Mouse (Mus musculus): ENCODE results near the gene Ppp2r5a. TPM values are rescaled to one million over a fixed set of nuclear protein-coding genes. Genes with fewer than 3 reads are reported as not detected.

Gene Ppp2r5a
- polyA plus RNA-seq (2015; fragmentation: Nextera tagmentation; extraction: Ambion mirVana) = 13.6 and 15.6 TPM in 2 replicates

DNA sequence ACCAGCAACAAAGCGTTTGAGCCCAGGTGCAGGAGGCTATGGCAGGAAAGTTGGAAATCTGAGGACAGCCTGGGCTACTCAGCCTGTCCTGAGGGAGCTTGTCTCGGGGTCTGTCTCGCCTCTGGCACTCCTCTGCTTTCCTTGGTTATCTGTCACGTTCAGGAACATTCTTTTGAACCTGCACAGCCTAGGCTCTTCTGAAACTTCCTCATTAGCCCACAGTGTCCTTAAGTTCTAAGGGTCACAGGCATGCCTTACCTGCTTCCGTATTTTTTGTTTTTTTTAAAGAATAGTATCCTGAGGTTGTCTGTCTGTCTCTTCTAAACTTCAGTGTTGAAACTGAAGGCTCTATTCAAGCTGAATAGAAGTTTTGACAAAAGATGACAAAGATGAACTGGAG, at the start of gene Ppp2r5a:
Ppp2r5a (minus strand) TSS at position 199 of the 400 bp plus-strand sequence.
- ATAC-seq (ENCODE audit: low read depth) (no peak), DNase-seq (no peak)
- H3K4me3 ChIP-seq (replicated peaks) = no peak within 1 kb of the TSS
- H3K36me3 ChIP-seq = no peaks in the 10 kb centered on the region
- no peaks in the 10 kb centered on the region for H3K27me3 ChIP-seq
- H3K27ac ChIP-seq = no peak within 1 kb of the TSS
- peaks cover 4% of the 10 kb centered on the region for H3K4me1 ChIP-seq (replicated peaks)
- no peak within 1 kb of the TSS for H3K4me2 ChIP-seq
- WGBS (ENCODE audit: insufficient replicate concordance) = 26% methylated on average over 5 of the region's 5 CpGs
- H3K9me3 ChIP-seq (replicated peaks) = no peaks in the 10 kb centered on the region
- no peak within 1 kb of the TSS for H3K9ac ChIP-seq

DNA sequence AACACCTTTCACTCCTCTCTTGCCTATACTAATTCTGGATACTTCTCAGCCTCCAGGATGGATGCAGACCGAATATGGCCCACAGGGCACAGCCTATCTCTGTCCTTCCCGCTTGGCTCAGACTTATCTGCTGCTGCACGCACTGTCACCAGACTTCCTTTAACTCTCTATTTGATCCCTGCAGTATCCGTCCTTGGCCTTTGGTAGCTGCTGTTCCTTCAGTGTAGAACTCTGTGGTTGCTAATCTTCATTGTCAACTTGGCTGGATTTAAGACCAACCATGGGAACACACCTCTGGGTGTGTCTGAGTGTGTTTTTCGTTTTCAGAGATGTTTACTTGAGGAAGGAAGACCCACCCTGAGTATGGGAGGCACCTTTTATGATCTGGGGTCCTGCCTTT, 47.5 kb upstream of the Ppp2r5a start:
- Histone ChIP-seq H3K27me3 (no peaks in the 10 kb centered on the region), H3K9me3 (replicated peaks) (no peaks in the 10 kb centered on the region), H3K4me2 (peak overlapping the region; percentile 20), H3K4me3 (replicated peaks) (no peak overlapping the region), H3K36me3 (no peaks in the 10 kb centered on the region), H3K4me1 (replicated peaks) (peaks cover 58% of the 10 kb centered on the region), H3K9ac (no peak overlapping the region), H3K27ac (peak overlapping the region; percentile 50; the same call in 1 of the 2 replicates)
- 8% methylated on average over 5 of the region's 5 CpGs for WGBS (ENCODE audit: insufficient replicate concordance)
- peak; percentile 38 for DNase-seq
- peak; percentile 82 for ATAC-seq (ENCODE audit: low read depth)

GRCm38 (mm10) chr1:191449537-191449936, 46.5 kb upstream of the Ppp2r5a start:
- no peak for DNase-seq
- Histone ChIP-seq H3K9me3 (replicated peaks) (no peaks in the 10 kb centered on the region), H3K9ac (no peak overlapping the region), H3K4me1 (replicated peaks) (peaks cover 68% of the 10 kb centered on the region), H3K4me3 (replicated peaks) (no peak overlapping the region), H3K27me3 (no peaks in the 10 kb centered on the region), H3K4me2 (no peak overlapping the region), H3K27ac (no peak overlapping the region), H3K36me3 (no peaks in the 10 kb centered on the region)
- ATAC-seq (ENCODE audit: low read depth) = no peak
- WGBS (ENCODE audit: insufficient replicate concordance) = 60% methylated on average over 4 of the region's 4 CpGs

GRCm38 (mm10) chr1:191447391-191448016, 44.4 kb upstream of the Ppp2r5a start:
- Histone ChIP-seq H3K27ac (no peak overlapping the region), H3K36me3 (no peaks in the 10 kb centered on the region), H3K4me3 (replicated peaks) (no peak overlapping the region), H3K27me3 (no peaks in the 10 kb centered on the region), H3K9me3 (replicated peaks) (no peaks in the 10 kb centered on the region), H3K4me1 (replicated peaks) (peaks cover 69% of the 10 kb centered on the region), H3K9ac (no peak overlapping the region), H3K4me2 (no peak overlapping the region)
- 72% methylated on average over 6 of the region's 6 CpGs for WGBS (ENCODE audit: insufficient replicate concordance)
- no peak for DNase-seq
- no peak for ATAC-seq (ENCODE audit: low read depth)

DNA sequence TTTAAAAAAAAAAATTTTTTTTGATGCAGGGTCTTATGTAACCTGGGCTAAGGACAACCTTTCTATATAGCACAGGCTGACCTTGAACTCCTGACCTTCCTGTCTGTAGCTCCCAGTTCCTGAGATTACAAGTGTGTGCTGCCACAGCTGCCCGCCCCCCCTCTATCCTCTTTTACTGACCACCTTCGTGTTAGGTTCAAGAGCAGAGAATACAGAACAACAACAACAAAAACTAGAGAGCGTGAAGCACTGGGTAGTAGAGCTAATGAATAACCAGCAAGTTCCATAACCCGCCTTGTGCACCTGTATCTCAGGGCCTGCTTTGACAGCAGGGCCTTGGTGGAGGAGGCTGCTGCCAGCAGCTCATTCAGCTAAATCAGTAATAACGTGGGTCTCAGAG, 43.2 kb upstream of the Ppp2r5a start:
- H3K36me3 ChIP-seq = no peaks in the 10 kb centered on the region
- H3K9ac ChIP-seq = no peak overlapping the region
- WGBS (ENCODE audit: insufficient replicate concordance) = 48% methylated on average over 5 of the region's 5 CpGs
- no peak for DNase-seq
- H3K4me2 ChIP-seq = peak overlapping the region; percentile 33; the same call in 1 of the 2 replicates
- ATAC-seq (ENCODE audit: low read depth) = no peak
- peaks cover 60% of the 10 kb centered on the region for H3K4me1 ChIP-seq (replicated peaks)
- H3K27ac ChIP-seq = peak overlapping the region; percentile 73
- no peaks in the 10 kb centered on the region for H3K9me3 ChIP-seq (replicated peaks)
- no peak overlapping the region for H3K4me3 ChIP-seq (replicated peaks)
- no peaks in the 10 kb centered on the region for H3K27me3 ChIP-seq

GRCm38 (mm10) chr1:191445831-191446258, 42.8 kb upstream of the Ppp2r5a start:
- WGBS (ENCODE audit: insufficient replicate concordance) = 9% methylated on average over 9 of the region's 9 CpGs
- peaks cover 55% of the 10 kb centered on the region for H3K4me1 ChIP-seq (replicated peaks)
- H3K27ac ChIP-seq = peak overlapping the region; percentile 73

DNA sequence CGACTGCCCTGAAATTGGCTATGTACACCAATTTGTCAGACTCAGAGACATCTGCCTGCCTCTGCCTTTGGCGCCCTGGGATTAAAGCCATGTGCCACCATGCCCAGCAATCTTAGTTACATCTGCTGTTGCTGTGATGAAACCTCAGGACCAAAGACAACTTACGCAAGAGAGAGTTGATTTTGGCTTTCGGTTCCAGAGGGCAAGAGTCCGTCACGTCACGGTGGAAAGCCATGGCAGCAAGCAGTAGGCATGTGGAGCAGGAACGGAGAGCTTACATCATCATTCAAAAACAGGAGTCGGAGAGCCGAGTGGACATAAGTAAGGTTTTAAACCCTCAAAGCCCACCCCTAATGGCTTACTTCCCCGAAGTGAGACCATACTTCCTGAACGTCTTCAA, 42.3 kb upstream of the Ppp2r5a start:
- H3K4me1 ChIP-seq (replicated peaks) = peaks cover 51% of the 10 kb centered on the region
- H3K4me3 ChIP-seq (replicated peaks) = no peak overlapping the region
- 43% methylated on average over 12 of the region's 12 CpGs for WGBS (ENCODE audit: insufficient replicate concordance)
- H3K9ac ChIP-seq = no peak overlapping the region
- H3K9me3 ChIP-seq (replicated peaks) = no peaks in the 10 kb centered on the region
- no peaks in the 10 kb centered on the region for H3K27me3 ChIP-seq
- H3K36me3 ChIP-seq = no peaks in the 10 kb centered on the region
- peak; percentile 18 for ATAC-seq (ENCODE audit: low read depth)
- H3K4me2 ChIP-seq = peak overlapping the region; percentile 33
- no peak for DNase-seq
- H3K27ac ChIP-seq = peak overlapping the region; percentile 73

More at GRCm38 (mm10) chr1:191445831-191446258, 42.8 kb upstream of the Ppp2r5a start:
- Histone ChIP-seq H3K9me3 (replicated peaks) (no peaks in the 10 kb centered on the region), H3K9ac (no peak overlapping the region), H3K27me3 (no peaks in the 10 kb centered on the region), H3K36me3 (no peaks in the 10 kb centered on the region), H3K4me2 (peak overlapping the region; percentile 33), H3K4me3 (replicated peaks) (no peak overlapping the region)
- peak; percentile 70 for ATAC-seq (ENCODE audit: low read depth)
- DNase-seq = peak; percentile 73

- Histone ChIP-seq H3K9ac (no peak overlapping the region), H3K4me2 (no peak overlapping the region), H3K9me3 (replicated peaks) (no peaks in the 10 kb centered on the region), H3K36me3 (no peaks in the 10 kb centered on the region), H3K27ac (peak overlapping the region; percentile 73), H3K4me1 (replicated peaks) (peaks cover 41% of the 10 kb centered on the region), H3K27me3 (no peaks in the 10 kb centered on the region), H3K4me3 (replicated peaks) (no peak overlapping the region)
- WGBS (ENCODE audit: insufficient replicate concordance) = 62% methylated on average over 1 of the region's 1 CpGs
- no peak; the same call in 1 of the 2 replicates for ATAC-seq (ENCODE audit: low read depth)
- DNase-seq = no peak
Measured at GRCm38 (mm10) chr1:191444467-191444866, 41.4 kb upstream of the Ppp2r5a start.

GRCm38 (mm10) chr1:191439011-191439410, 35.9 kb upstream of the Ppp2r5a start:
- peaks cover 12% of the 10 kb centered on the region for H3K4me1 ChIP-seq (replicated peaks)
- H3K36me3 ChIP-seq = no peaks in the 10 kb centered on the region
- no peak overlapping the region for H3K9ac ChIP-seq
- DNase-seq (no peak), ATAC-seq (ENCODE audit: low read depth) (no peak)
- WGBS (ENCODE audit: insufficient replicate concordance) = 40% methylated on average over 3 of the region's 3 CpGs
- H3K4me3 ChIP-seq (replicated peaks) = no peak overlapping the region
- no peaks in the 10 kb centered on the region for H3K27me3 ChIP-seq
- H3K27ac ChIP-seq = no peak overlapping the region
- H3K4me2 ChIP-seq = no peak overlapping the region
- H3K9me3 ChIP-seq (replicated peaks) = no peaks in the 10 kb centered on the region

GRCm38 (mm10) chr1:191438546-191438945, 35.5 kb upstream of the Ppp2r5a start:
- no peak for ATAC-seq (ENCODE audit: low read depth)
- WGBS (ENCODE audit: insufficient replicate concordance) = 55% methylated on average over 4 of the region's 4 CpGs
- H3K4me1 ChIP-seq (replicated peaks) = peaks cover 12% of the 10 kb centered on the region
- no peaks in the 10 kb centered on the region for H3K9me3 ChIP-seq (replicated peaks)
- no peak overlapping the region for H3K4me3 ChIP-seq (replicated peaks)
- no peak overlapping the region for H3K4me2 ChIP-seq
- no peak overlapping the region for H3K27ac ChIP-seq
- no peaks in the 10 kb centered on the region for H3K36me3 ChIP-seq
- no peak overlapping the region for H3K9ac ChIP-seq
- no peaks in the 10 kb centered on the region for H3K27me3 ChIP-seq
- DNase-seq = no peak

DNA sequence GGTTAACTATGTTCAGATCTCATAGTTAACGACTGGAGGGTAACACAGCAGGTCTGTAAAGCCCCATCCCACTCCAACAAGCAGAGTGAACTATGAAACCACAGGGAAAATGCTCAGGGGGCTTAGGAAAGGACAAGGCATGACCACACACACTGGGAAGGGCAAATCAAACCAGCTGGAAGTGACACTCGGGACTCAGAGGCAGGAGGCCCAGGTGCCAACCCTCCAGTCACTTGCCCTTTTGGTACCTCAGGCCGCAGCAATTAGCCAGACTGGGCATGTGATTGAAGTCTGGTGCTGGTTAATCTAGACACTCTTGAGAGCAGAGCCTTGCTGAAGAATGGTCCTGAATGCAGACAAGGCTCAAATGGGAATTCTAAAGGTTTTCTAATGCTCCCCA, 33.6 kb upstream of the Ppp2r5a start:
- Histone ChIP-seq H3K27ac (no peak overlapping the region), H3K4me2 (no peak overlapping the region), H3K9me3 (replicated peaks) (no peaks in the 10 kb centered on the region), H3K9ac (no peak overlapping the region), H3K4me1 (replicated peaks) (peaks cover 19% of the 10 kb centered on the region), H3K27me3 (no peaks in the 10 kb centered on the region), H3K36me3 (no peaks in the 10 kb centered on the region), H3K4me3 (replicated peaks) (no peak overlapping the region)
- WGBS (ENCODE audit: insufficient replicate concordance) = 27% methylated on average over 3 of the region's 3 CpGs
- no peak for DNase-seq
- no peak for ATAC-seq (ENCODE audit: low read depth)

DNA sequence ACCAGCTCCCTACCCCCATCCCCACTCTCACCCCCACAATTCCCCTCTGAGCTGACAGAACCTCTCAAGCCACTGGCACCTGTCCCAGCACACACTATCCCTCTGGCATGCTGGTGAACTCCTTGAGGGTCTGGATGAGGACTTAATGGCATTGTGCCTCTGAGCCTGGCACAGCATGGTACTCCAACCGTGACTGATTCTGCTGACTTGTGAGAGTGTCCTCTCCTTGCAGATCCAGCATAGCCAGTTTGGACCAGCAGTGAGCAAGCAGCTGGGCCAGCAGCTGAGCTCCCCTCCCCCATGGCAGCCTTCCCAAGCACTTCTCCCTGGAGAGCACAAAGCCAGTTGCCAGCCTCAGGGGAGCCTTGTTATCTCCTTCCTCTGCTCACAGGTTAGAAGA, 32.3 kb upstream of the Ppp2r5a start:
- no peak overlapping the region for H3K9ac ChIP-seq
- H3K4me1 ChIP-seq (replicated peaks) = peaks cover 19% of the 10 kb centered on the region
- no peak for DNase-seq
- WGBS (ENCODE audit: insufficient replicate concordance) = 57% methylated on average over 1 of the region's 1 CpGs
- ATAC-seq (ENCODE audit: low read depth) = no peak
- H3K4me2 ChIP-seq = no peak overlapping the region
- no peak overlapping the region for H3K27ac ChIP-seq
- H3K9me3 ChIP-seq (replicated peaks) = no peaks in the 10 kb centered on the region
- no peaks in the 10 kb centered on the region for H3K27me3 ChIP-seq
- H3K4me3 ChIP-seq (replicated peaks) = no peak overlapping the region
- H3K36me3 ChIP-seq = no peaks in the 10 kb centered on the region

Measured in liver, embryonic 13.5 days (tissue).